Mouse (Mus musculus) kidney, adult 8-10 months (tissue): ENCODE measurements around the gene Tuba3b.
A peak's percentile ranks its signal among the peaks of the same experiment; 100 is the strongest.

Experiments
- DNase-seq, 2 experiments: peaks; one replicate each; pipeline ENCODE4 v3.0.0; 2022

Tuba3b gene

GRCm38 (mm10) chr6:145615666-145616210 is at the start of gene Tuba3b:
Gene Tuba3b, plus strand, starts transcription at chr6:145615757.
- DNase-seq, result no peak

- DNase-seq, result no peak
Measured at GRCm38 (mm10) chr6:145567296-145567695, 48.3 kb upstream of the Tuba3b start.

DNA sequence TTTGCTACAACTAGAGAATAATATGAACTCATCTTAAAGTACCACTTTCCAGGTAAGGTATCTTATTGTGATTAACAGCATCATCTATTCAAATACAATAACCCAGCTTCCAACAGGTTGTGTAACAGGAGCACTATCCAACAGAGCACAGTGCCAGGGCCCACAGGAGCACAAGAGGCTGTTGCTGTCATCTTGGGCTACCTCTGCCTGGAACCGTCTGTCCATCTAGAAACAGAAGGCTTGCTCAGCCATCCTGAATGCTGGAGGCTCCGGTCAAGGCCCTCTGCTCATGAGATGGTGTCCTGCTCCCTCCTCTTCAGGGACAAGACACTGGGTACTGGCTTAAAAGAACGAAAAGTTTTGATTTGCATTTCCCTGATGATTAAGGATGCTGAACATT is 47.7 kb upstream of the Tuba3b start:
- DNase-seq, result no peak

GRCm38 (mm10) chr6:145568701-145569100 is 46.9 kb upstream of the Tuba3b start:
- DNase-seq, result no peak

- no peak for DNase-seq
Measured at GRCm38 (mm10) chr6:145573250-145574013, 42.1 kb upstream of the Tuba3b start.

- no peak for DNase-seq
Measured at GRCm38 (mm10) chr6:145576762-145577161, 38.8 kb upstream of the Tuba3b start.

DNA sequence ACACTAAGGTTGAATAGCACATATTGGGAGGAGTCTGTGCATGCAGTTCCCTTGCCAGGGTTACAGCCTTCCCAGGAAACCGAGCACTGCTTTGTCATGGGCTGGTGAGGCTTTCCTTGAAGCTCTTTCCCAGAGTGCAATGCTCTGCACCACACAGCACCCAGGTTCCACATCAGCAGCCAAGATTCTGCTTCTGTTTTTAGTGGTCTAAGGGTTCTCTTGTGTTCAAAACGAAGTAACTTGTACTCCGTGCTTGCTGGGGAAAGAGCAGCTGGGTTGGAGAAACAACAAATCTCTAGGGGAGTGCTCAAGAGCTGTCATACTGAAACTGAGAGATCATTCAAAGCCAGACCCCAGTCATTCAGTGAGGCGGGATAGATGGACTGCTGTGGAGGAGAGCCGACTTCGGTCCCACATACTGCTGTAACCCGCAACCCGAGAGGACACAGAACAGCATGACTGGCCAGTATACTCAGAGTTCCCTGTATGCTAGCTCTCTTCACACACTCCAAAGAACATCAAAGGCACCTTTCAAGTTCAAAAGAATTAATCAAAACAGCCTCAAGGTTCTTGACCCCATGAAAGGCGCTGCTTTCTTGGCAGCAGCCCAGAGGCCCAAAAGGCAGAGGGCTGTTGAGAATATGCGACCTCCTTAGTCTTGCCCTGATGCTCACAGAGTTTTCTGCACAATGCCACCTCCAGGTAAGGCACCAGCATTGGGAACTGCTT is 36.9 kb upstream of the Tuba3b start:
- DNase-seq, result peak; percentile 35

- peak in 1 of 2 experiments; percentile 23 for DNase-seq
Measured at GRCm38 (mm10) chr6:145579761-145580160, 35.8 kb upstream of the Tuba3b start.

DNA sequence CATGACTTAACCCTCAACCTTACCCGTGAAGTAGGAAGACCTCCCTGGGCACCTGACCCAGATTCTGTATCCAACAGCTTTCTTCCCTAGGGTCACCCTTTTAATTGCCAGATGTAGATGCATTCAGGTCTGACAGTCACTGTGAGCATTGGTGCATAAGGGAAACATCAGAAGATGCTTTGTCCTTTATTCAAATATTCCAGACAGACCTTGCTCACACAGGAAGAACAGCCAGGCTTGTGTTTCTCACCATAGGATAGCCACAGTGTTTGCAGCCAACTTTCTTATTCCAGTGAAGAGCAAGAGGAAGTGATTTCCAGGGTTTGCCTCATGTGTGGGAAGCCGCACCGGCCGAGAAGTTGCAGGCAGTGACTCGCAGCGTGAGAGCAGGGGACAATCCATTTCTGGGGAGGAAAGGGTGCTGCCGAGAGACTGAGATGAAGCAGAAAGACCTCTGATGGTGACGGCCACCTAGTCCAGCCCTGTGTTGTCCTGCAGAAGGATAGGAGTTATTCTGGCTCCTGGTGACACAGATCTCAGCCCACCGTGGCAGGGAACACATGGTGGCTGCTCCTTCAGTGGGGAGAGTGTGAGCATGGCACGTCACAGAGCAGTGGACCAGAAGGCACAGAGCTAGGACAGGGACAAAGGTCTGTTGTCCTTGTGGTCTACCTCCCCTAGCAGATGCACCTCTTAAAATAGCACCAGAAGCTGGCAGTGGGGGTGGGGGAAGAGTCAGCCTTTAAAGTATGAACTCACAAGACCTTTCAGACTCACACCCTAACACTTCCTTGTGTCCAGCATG is 34.0 kb upstream of the Tuba3b start:
- DNase-seq, result no peak

GRCm38 (mm10) chr6:145585052-145585973 is 30.2 kb upstream of the Tuba3b start:
- no peak for DNase-seq

DNA sequence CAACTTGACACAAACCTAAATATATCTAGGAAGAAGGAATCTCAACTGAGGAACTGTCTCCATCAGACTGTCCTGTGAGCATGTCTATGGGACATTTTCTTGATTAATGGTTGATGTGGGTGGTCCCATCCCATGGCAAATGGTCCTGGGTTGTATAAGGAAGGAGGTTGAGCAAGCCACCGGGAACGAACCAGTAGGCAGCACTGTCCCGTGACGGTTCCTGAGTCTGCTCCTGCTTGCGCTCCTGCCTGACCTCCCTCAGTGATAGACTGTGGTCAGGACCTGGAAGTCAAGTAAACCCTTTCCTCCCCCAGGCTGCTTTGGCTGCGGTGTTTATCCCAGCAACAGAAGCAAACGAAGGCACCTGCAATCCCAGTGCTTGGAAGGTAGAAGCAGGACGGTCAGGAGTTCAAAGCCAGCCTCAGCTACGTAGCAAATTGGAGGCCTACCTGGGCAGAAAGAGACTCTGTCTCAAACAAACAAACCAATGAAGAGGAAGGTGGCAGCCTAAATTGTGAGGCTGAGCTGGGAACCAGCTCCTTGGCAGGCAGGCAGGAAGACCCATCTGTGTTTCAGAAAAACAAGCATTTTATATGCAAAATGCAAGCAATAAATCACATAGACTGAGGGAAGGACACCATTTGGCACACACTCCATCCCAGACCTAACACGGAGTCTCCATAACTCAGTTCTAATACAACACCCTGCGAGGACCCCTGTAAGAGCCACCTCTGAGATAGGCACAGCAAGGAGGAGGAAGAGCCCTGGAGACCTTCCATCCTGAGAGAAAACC is 24.9 kb upstream of the Tuba3b start:
- DNase-seq, result no peak

DNA sequence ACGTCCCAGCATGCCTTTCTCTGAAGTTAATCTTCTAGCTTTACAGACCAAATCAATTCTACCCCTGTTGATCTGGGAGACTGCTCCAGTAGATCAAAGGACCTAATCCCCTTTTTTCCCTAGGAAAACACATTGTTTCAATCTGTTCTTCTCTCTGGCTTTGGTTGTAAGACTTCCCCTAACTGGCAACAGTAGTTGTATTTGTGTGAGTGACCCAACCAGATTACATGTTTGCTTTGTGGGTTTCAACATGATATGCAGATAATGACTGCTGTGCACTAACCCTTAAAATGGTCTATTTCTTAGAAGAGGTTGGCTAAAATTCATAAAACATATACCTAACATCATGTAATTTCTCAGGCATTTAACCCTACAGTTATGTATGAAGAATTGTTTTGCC is 24.0 kb upstream of the Tuba3b start:
- no peak for DNase-seq

GRCm38 (mm10) chr6:145592036-145592435 is 23.5 kb upstream of the Tuba3b start:
- no peak for DNase-seq

- DNase-seq, result no peak
Measured at GRCm38 (mm10) chr6:145592531-145592998, 23.0 kb upstream of the Tuba3b start.

DNA sequence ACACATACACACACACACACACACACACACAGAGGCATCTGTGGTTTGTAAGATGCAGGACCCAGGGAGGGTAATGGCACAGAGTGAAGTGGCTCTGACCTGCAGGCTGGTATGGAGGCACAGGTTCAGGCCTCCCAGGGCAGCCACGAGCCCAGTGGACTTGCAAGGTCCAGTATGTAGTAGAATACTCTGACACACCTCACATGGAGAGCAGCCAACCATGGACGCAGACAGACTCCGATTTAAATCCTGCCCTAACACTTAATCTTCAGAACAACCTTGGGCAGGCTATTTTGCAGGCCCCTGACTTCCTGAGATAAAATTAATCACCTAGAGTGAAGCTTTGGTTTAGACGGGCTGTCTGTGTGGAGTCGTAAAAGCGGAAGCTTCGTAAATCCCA is 21.6 kb upstream of the Tuba3b start:
- no peak for DNase-seq

- DNase-seq, result no peak
Measured at GRCm38 (mm10) chr6:145595905-145596304, 19.7 kb upstream of the Tuba3b start.

DNA sequence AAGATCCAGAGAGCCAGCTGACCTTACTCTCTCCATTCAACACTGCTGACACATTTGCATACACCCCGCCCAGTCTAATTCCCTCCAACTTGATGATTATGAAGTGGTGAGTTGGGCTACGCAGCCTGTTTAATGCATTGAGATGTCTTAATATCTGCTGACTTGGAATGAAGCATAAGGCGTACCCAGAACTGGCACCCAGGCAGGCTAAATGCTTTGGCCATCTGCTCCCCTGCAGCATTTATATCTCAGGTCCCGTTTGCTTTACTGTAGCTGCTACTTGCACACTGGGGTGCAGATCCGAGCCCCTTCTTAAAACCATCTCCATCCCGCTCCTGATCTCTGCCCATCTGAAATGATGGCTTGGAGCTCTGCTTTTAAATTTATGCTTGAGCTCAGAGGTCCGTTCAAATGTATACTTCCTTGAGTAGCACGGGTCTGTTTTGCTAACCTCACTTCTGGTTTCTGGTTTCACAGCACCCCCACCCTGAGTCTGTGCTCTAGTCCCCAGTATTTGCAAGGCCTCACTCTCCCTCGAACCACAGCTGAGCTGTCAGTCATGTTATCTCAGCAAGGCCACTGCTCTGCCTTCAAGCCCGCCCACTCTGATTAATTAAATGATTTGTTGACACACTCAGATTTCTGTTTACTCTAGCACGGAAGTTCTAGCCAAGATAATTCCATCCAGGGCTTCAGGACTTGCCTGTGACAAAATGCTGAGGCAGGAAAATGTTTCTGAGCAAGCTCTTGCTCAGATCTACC is 16.6 kb upstream of the Tuba3b start:
- DNase-seq, result no peak

- no peak for DNase-seq
Measured at GRCm38 (mm10) chr6:145604126-145604525, 11.4 kb upstream of the Tuba3b start.

- DNase-seq, result no peak
Measured at GRCm38 (mm10) chr6:145604648-145605047, 10.9 kb upstream of the Tuba3b start.

- no peak for DNase-seq
Measured at GRCm38 (mm10) chr6:145605203-145605602, 10.4 kb upstream of the Tuba3b start.
